Mouse (Mus musculus) cerebellum, adult (tissue): ENCODE measurements around the gene Dab2ip.

ENCODE experiments used
- ATAC-seq: cut with Nextera tagmentation; 2 replicates; pipeline ENCODE4 v1.9.2; 2017; ENCODE audit warnings: mild to moderate bottlenecking, moderate library complexity, mixed read lengths; ENCODE audit not compliant: insufficient number of reproducible peaks, low FRiP score, low TSS enrichment

The Dab2ip gene

GRCm38 (mm10) chr2:35557911-35558825 lies at the start of gene Dab2ip:
Gene Dab2ip (plus strand): TSS chr2:35558266.
- ATAC-seq = no peak

GRCm38 (mm10) chr2:35508597-35509342 lies 49.3 kb upstream of the Dab2ip start:
- no peak for ATAC-seq

DNA sequence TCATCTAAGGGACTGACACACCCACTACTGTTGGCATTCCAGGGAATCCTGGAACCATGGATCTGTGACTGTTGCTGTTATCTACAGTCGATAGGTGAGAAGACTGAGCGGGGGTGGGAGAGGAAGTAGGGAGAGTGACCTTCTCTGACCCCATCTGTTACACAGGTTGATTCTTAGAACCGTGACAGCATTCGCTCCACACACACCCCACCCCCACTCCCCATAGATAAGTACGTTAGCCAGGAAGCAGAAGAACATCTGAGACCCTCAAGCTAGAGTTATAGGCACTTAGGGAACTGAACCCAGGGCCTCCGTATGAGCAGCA lies 48.8 kb upstream of the Dab2ip start:
- ATAC-seq = no peak

- no peak for ATAC-seq
Observed at GRCm38 (mm10) chr2:35509888-35510287, 48.2 kb upstream of the Dab2ip start.

DNA sequence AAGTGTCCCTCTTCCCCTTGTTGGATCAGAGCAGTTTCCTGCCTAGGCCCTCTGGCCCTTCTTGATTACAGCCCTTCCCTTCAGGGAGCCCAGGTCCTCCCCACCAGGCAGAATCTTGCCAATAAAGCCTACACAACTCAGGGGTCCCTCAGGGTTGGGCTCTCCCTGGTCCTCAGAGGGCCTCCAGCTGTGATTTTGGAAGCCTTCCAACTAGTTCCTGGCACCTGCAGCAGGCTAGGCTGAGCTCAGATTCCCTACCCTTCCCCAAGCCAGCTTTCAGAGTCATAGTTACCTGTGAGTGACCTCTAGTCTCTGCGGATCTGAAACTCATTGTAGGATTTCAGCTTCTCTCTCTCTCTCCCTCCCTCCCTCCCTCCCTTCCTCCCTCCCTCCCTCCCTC lies 47.1 kb upstream of the Dab2ip start:
- no peak for ATAC-seq

DNA sequence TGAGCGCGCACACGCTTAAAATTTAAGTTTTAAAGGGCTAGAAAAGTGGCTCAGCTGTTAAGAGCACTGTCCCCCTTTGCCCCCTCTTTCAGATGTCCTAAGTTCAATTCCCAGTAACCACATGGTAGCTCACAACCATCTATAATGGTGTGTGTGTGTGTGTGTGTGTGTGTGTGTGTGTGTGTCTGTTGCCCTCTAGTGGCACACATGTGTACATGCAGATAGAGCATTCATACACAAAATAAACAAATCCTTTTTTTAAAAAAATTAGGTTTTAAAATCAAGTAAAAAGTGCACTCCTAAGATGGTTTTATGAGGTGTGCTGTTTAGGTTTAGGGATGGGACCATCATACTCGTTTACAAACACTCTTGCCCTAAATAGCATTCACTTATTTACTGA lies 45.8 kb upstream of the Dab2ip start:
- no peak for ATAC-seq

GRCm38 (mm10) chr2:35514051-35514892 lies 43.8 kb upstream of the Dab2ip start:
- ATAC-seq = no peak

GRCm38 (mm10) chr2:35526612-35527242 lies 31.3 kb upstream of the Dab2ip start:
- no peak for ATAC-seq

DNA sequence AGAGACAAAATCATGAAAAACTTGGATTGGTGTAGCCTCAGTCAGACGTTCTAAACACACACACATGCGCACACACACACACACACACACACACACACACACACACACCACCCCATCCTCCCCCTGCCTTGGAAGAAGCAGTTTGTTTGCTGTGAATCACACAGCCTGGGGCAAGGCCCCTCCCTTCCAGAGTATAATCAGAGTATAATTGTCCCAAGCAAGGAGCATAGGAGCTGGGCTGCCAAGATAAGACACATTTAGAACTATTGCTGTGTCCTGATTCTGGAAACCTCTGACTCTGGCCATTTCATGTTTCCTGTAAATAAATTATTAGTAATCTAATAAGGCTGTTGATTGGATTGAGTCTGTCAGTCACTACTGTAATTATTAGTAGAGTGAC lies 29.0 kb upstream of the Dab2ip start:
- no peak for ATAC-seq

- no peak for ATAC-seq
Observed at GRCm38 (mm10) chr2:35529856-35530255, 28.2 kb upstream of the Dab2ip start.

DNA sequence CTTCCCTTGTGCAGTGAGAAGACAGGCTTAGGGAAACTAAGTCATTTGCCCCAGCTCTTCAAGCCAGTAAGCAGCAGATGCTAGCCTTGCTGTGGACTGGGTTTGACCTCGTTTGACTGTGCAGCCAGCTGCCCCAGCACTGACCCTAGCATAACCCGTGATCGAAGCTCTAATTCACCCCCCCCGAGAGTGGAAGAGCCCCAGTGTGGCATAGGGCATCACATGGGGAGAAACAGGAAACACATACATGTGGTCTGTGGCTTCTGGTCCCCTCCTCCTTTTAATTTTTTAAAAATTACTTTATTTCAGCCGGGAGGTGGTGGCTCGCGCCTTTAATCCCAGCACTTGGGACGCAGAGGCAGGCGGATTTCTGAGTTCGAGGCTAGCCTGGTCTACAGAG lies 27.3 kb upstream of the Dab2ip start:
- ATAC-seq = no peak

DNA sequence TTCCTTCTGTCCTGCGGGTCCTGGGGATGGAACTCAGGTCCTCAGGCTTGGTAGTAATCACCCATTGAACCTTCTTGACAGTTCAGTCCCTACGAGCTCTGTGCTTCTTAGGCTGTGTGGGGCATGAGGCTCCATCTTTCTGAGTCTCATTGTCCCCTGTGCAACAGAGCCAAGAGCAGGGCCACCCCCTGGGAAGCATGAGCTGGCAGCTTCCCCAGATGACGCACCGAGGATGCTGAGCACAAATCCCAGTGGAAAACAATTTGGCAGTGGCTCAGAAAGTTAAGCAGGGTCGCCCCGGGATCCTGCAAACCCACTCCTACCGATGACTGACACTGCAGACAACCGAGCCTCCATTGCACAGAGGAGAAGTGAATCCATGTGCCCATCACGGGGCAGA lies 24.4 kb upstream of the Dab2ip start:
- ATAC-seq = no peak

DNA sequence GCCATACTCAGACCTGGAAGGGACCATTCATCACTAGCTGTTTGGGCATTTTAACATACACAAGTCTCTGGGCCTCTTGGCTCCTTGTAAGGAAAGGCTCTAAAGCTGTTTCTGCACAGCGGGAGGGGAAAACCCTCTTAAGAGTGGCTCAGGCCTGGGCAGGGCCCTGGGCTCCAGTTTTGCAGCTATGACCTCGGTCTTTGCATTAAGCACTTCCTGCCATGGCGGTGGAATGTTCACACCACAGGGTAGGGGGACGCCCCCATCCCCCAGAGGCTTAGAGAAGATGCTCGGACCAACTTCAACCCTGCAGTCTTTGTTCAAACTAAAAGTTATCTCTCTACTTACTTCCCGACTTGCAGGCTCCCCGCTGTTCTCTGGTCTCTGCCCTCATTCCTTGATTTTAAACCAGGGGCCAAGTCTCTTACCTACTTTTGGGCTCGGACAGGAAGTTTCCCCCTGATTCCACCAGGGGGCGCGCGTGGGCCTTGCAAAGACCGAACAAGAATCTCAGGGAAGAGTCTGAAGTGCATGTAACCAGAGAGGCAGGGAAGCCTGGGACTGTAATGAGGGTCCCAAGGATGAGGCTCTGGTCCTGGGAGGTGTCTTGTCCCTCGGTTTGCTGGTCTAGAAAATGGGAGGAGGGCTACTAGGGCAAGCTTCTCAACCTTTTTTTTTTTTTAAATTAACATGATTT lies 18.6 kb upstream of the Dab2ip start:
- 0 out of 2 replicates have a peak, but pooled peaks have one; percentile 46 for ATAC-seq

- ATAC-seq = no peak
Observed at GRCm38 (mm10) chr2:35540798-35541197, 17.3 kb upstream of the Dab2ip start.

DNA sequence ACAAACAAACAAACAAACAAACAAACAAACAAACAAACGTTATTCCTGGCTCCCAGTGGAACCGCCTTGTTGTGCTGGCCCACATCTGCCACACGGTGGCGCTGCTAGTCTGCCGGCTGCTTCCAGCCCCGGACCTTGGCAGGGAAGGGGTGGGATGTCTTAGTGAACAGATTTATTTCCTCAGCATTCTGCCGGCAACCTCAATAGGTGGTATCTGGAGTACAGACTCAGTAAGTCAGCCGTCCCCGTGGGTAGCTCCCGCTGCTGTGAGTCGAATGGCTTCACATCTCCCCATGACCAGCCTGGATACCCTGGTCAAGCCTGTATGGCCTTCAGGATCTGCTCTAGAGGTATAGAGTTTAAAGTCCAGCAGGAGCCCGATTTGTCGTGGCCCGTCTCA lies 13.3 kb upstream of the Dab2ip start:
- peak; percentile 60 for ATAC-seq

GRCm38 (mm10) chr2:35545125-35545590 lies 12.9 kb upstream of the Dab2ip start:
- peak; percentile 85 for ATAC-seq

GRCm38 (mm10) chr2:35546462-35546861 lies 11.6 kb upstream of the Dab2ip start:
- no peak for ATAC-seq

- ATAC-seq = no peak
Observed at GRCm38 (mm10) chr2:35549191-35549590, 8.9 kb upstream of the Dab2ip start.

DNA sequence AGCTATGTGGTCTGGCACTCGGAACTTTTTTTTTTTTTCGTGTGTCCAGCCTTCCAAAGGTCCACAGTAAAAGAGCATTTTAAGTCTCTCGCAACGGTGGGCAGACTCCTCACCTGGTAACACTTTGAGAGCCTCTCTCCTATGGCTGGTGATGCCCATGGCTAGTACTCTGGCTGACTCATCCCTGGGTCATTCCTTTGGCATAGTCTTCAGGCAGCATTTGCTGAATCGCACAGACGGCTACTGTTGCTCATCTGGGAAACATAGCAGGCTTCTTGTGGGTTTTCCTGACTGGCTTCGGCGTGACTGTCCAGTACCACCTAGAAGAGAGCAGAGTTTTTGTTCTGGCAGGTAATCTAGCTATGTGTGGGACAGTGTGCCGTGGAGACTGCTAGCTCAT lies 8.0 kb upstream of the Dab2ip start:
- no peak for ATAC-seq
